Mouse (Mus musculus) stomach, adult 2 months (tissue): ENCODE data around the gene Tpmt. TPM values are rescaled to one million over a fixed set of nuclear protein-coding genes. Genes with fewer than 3 reads are reported as not detected.

Experiments
- polyA plus RNA-seq: library from polyadenylated mRNA; depleted of rRNA; stranded (reverse); fragments of >200 nt; gene quantifications from 2 replicates; pipeline ENCODE4 v1.2.3, GENCODE M21; 2012; rRNA removed

Tpmt gene
- 2.1 and 2.7 TPM in 2 replicates for polyA plus RNA-seq

GRCm38 (mm10) chr13:47044617-47044947 lies at the start of gene Tpmt:
Tpmt (minus strand) TSS chr13:47044737.

GRCm38 (mm10) chr13:47043030-47043680 lies 1.4 kb downstream of the Tpmt start, which contains the start of gene Kdm1b:
Kdm1b (plus strand) TSS chr13:47043499.

DNA sequence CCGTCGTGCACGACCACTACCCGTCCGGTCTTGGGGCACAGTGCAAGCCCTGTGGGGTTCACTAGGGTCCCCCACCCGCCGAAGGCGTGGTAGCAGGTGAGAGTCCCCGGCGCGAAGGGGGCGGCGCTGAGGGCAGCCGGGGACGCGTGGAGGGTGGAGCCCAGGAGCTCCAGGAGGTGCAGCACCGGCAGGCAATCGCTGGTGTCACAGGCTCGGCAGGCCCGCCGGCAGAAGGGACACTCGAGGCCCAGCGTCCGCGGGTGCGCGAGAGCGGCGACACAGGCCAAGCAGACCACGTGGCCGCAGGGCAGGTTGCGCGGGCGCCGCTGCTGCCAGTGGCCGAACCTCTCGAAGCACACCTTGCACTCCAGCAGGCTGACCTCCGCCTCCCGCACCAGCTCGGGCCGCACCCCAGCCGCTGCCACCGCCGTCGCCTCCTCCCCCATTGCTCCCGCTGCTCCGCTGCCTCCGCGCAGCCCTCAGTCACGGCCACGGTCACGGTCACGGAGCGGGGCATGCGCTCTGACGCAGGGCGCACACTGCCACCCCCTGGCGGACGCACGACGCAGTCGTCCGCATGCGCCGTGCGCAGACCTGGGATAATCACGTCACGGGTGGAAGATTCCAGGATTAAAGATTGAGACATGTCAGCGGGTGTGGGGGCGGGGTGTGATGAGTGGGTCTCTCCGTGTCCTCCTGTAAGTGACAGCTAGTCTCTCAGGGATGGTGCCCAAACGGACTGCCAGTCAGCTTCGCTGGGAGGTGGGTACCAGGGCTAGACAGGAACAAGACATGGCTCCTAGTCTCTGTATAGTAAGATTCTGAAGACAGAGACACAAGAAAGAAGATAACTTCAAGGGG lies 30.0 kb downstream of the Tpmt start, which contains the start of gene Nhlrc1:
Gene Nhlrc1, minus strand, starts transcription at position 517 of the 861 bp plus-strand sequence.

Other genes starting within 250 kb of the Tpmt start
- 10.2 and 11.2 TPM in 2 replicates for gene Kif13a, start 114.9 kb downstream of the Tpmt start, polyA plus RNA-seq
- 1.9 and 5.4 TPM in 2 replicates for gene Nhlrc1, start 29.9 kb downstream of the Tpmt start, polyA plus RNA-seq
- gene Kdm1b, start 1.2 kb downstream of the Tpmt start, polyA plus RNA-seq = 6.1 and 6.4 TPM in 2 replicates
- 13.0 and 15.0 TPM in 2 replicates for gene Dek, start 61.5 kb upstream of the Tpmt start, polyA plus RNA-seq
- gene Rnf144b, start 77.9 kb upstream of the Tpmt start, polyA plus RNA-seq = 2.8 and 3.2 TPM in 2 replicates